Mouse (Mus musculus) adipocyte (in vitro differentiated cells): ENCODE results near the gene Gm5617.
A peak's percentile ranks its signal among the peaks of the same experiment; 100 is the strongest.
"Not testable (repeated sequence)": the region's sequence is repeated elsewhere in the genome, so short reads cannot be mapped to it uniquely, and the experiment has no call there.

Source experiments
- DNase-seq: peaks from one replicate; pipeline ENCODE4 v3.0.0-alpha.2; 2016; ENCODE audit warnings: low spot score

The Gm5617 gene

DNA sequence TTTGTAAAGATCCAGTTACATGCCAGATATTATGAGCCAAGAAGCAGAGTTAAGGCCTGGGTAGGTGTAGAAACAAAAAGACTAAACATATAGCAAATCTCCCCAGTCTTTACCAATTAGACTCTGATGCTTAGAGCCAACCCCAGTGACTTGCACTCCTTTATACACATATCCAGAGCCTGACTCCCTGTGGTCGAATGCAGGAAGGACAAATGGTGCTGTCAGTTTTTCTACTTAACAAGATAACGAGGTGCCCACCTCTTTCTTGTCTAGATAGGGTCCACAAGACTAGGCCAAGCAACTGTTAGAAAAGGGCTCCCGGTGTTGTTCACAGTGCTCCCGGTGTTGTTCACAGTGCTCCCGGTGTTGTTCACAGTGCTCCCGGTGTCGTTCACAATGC, 6.0 kb downstream of the Gm5617 start:
- no peak for DNase-seq

DNA sequence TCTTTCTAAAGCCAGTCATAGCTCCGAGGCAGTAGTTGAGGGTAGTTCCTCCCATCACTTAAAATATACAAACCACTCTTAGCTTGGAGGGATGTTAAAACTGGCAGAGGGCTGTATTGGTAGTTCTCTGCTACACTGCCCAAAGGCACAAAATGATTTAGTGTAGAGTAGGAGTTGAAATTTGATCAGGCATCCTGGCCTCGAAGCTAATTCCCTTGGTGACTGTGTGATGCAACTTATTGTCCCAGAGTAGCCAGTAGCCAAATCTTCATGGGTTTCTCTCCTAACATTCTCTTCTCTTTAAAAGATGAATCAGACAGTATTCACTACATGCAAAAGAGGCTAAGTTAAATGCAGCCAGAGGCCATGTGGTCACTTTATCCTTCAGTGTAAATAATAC, 7.8 kb downstream of the Gm5617 start:
- DNase-seq, result peak; percentile 76

DNA sequence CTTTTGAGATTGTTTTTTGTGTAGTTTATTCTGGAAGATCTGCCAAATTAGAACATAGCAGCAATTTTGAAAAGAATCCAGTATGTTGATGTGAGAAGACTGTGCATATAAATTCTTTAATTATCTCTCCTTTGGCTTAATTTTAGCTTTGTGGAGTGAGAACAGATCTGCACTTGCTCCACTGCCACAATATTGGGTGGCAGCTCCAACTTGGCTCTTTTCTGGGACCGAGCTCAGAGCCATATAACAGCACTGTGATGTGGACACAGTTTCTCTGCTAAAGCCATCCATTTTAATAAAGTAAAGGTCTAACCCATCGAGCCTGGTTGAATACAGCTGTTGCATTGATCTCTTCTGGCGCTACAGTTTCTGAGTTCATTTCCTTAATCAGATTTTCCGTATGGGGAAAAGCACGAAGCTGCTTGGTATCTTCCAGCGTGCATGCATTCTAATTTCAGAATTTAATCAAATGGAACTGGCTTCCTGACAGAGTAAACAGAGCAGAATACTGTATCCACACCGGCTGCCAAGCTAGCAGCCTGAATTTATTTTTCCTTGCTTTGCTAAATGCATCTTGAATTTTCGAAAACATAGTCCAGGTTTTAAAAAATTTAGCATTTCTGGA, 9.6 kb downstream of the Gm5617 start:
- peak; percentile 40 for DNase-seq

DNA sequence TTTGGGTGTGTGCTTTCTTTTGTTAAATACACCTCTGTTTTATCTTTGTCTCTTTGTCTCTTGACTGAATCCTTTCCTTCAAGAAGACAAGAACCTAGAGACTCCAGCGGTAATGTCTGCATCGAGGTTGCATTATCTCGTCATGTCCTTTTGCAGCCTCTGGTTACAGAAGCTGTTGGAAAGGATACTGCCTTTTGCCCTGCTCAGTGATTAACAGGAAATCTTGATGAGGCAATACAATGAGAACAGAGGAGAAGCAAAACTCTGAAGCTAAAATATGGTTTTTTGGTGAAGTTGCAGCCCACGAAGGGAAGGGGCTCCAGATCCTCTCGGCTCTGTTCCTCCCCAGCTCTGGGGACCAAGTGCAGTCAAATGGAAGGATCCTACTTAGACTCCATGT, 14.9 kb downstream of the Gm5617 start:
- peak; percentile 47 for DNase-seq

DNA sequence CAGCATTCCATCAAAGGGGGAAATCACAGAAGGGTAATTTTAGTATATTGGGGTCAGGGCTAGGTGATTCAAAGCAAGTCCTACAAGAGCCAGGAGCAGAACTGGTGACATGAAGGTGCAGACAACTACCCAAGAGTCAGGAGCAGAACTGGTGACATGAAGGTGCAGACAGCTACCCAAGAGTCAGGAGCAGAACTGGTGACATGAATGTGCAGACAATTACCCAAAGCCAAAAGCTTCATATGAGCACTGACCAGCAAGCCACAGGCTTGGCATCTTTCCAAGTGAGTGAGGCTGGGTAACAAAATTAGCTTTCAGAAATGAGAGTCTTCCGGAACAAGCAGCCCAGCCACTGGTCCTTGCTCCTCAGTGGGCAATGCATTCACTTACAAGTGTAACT, 20.1 kb downstream of the Gm5617 start:
- peak; percentile 56 for DNase-seq

DNA sequence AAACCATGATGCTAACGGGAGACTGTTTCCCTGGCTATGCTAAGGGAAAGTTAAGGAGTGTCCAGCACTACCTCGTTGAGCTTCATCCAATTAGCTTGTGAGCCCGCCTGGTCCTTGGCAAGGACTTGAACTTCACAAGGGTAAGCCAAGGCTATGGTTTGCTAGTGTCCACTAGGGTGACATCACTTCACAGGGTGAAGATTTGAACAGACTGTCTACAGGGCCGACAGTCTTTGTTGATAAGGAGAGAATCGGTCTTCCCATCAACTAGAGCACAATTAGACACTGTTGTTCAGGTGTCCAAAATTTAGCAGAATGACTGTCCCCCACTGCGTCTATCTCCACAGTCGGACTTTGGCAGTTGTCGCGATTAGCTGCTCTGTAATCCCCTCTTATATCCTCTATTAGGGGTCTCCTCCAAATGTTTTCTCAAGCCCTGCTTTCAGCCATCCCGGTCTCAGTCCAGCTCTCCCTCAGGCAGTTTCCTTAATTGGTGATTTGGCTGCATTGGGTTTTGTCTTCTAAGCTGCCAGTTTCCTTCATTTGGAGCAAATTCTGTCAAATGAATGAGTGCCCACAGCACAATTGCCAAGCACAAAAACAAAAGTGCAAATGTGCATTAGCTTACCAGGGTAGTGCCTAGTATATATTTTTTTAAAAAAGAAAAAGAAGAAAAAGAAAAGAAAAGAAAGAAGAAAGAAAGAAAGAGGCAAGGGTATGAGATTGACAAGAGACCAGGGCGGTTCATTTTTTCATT, 21.6 kb downstream of the Gm5617 start:
- no peak for DNase-seq

DNA sequence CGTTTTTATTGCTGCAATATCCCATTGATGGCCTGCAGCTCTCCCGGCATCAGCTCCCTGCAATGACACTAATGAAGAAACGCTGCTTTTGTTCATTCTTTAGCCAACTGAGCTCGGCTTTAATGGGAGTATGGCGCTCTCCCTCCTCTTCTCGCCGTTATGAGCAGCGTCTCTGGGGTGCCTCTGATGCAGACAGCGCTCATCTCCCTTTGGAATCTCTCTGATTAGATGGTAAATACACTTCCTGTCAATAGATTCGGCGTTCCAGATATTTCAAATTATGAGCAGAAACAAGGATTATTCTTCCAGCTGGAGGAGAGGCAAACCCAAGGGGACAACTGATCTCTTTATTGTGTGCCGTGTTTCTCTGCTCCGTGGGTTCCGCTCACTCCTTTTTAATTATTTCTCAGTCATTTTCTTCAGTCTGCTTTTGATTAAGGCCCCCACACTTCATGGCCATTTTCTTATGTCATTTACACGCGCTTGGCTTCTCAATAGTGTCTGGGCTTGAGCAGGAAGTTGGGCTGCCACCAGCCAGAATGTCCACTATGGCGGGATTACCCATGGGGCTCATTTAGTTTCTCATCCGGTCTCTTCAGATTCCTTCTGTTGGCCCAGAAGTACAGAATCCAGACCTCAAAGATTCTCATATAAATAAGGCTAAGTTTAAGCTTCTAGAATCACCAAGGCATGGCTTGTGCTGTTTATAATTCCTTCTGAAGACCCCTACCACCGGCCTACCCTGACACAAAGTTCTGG, 22.3 kb downstream of the Gm5617 start:
- DNase-seq, result no peak

DNA sequence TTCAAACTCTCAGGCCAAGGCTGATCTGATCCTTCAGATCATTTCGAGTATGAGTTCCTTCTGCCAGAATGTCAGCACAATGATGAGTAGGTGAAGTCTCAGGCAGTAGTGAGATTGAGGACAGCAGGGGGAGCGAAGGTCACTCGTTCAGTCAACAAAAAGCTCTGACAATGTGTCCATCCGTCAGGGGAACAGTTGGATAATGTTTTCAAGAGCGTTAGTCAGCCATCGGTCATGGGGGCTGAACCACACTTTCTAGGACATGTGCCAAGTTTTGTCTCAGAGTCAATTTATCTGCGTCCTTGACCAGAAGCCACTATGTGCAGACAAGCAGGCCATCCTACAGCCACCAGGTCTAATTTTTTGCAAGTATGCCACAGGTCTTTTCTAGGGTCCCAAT, 25.2 kb downstream of the Gm5617 start:
- DNase-seq, result not testable (repeated sequence)

DNA sequence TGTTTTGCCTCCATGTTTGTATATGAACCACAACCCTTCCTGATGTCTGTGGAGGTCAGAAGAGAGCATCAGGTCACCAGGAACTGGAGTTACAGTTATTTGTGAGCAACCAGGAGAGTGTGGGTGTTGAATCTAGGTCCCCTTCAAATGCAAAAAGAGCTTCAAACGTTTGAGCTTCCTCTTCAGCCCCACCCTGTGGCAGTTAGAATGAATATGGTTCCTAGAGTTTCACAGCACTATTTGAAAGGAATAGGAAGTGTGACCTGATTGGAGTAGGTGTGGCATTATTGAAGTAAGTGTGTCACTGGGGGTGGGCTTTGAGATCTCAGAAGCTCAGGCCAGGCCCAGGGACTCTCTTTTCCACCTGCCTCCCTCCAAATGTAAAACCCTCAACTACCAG, 30.3 kb downstream of the Gm5617 start:
- no peak for DNase-seq

DNA sequence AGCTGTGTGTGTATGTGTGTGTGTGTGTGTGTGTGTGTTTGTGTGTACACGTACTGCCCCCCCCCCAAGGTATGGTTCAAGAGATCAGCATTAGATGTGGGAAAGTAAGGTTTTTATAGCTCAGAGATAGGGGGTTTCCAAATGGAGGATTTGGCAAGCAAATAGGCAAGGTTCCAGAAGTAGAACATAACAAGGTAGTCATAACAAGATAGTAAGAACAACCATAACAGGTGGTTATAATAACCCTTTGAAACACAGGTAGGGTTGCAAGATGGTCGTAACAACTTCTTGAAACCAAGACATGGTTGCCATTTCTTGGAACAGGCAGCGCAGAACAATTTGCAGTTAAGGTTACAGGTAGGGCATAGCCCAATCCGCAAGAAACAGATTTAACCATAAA, 31.3 kb downstream of the Gm5617 start:
- DNase-seq, result no peak

DNA sequence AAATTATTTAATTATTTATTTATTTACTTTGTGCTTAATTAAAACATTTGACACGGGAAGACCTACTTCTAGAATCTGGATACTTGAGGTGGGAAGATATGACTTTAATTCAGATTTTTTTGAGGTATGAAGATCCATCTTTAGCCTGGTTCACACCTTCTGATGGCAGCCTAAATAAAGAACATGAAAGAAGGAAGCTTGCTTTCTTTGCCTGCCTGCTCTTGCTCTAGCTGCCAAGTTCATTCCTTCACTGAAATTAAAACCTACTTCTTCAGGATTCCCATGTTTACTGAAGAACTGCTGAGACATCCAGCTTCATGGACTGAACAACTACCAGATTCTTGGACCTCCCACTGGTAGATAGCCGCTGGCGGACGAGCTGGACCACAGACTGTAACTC, 36.1 kb downstream of the Gm5617 start:
- no peak for DNase-seq

DNA sequence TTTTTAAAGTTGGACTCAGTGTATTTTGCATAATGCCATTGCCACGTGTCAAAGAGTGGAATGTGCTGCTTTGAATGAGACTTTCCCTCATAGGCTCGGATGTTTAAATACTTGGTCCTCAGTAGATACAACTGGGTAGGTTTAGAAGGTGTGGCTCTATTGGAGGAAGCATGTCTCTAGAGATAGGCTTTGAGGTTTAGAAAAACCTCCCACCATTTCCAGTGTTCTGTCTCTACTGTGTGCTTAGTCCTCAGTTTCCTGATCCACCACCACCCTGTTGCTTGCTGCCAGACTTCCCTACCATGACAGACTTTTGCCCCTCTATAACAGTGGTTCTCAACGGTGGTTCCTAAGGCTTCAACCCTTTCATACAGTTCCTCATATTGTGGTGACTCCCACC, 37.0 kb downstream of the Gm5617 start:
- no peak for DNase-seq

DNA sequence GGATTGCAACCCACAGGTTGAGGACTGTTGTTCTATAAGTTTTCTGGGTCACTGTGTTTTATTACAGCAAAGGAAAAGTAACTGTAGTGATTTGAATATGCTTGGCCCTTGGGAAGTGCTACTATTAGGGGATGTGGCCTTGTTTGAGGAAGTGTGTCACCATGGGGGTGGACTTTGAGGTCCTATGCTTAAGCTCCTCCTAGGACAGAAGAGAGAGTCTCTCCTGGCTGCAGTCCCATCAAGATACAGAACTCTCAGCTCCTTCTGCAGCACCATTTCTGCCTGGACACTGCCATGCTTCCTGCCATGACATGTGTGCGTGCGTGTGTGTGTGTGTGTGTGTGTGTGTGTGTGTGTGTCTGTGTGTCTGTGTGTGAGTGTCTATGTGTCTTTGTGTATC, 37.5 kb downstream of the Gm5617 start:
- no peak for DNase-seq

DNA sequence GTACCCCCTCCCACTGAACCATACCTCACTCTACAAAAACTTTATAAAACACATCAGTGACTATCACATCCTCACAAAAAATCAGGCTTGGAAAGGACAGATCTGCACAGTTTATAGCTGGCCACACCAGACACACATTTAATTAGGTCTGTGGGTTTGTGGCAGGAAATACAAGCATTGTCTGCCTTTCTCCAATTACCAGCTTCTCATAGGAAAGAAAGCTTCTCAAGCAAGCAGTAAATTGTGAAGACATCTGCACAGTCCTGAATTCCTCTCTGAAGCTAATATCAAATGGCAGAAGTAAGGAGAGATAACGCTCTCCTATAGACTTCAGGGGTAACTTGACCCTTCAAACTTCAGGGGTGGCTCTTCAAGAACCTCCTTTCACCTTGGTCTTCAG, 41.2 kb downstream of the Gm5617 start:
- no peak for DNase-seq

DNA sequence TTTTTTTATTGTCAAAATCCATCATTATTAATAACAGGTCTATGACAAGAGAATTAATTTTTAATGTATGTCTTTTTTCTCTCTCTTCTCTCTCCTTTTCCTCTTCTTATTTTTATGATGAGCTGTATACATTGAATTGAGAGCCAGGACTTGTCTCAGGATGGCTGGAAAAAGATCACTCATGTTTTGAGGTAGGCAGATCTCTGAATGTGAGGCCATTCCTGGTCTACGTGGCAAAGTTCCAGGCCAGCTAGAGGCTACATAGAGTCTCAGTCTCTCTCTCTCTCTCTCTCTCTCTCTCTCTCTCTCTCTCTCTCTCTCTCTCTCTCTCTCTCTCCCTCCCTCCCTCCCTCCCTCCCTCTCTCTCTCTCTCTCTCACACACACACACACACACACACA, 42.4 kb downstream of the Gm5617 start:
- not testable (repeated sequence) for DNase-seq

DNA sequence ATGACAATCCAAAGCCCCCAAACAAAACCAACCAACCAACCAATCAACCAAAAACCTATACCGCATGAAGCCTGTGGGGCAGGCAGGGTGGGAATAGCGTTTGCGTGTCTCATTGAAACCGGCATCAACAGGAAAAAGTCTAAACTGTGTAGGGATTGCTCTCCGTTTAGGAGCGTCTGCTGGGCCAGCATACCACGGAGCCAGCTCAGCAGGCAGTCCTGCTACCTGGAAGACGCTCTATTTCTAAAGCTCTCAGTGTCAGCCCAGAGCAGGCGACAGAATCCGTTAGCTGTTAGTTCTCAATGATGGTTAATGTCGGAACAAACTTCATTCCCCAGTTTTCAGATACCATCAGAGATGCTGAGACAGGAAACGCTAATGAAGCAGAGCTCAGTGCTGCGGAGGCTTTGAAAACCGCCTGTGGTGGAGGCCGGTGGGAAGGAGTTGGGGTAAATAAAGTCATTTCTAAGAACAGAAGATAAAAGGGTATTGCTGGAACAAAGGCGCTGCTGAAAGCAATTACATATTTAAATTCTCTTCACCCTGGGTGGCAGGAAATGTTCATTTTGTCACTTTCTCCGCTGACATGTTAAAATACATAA, 42.9 kb downstream of the Gm5617 start:
- no peak for DNase-seq

DNA sequence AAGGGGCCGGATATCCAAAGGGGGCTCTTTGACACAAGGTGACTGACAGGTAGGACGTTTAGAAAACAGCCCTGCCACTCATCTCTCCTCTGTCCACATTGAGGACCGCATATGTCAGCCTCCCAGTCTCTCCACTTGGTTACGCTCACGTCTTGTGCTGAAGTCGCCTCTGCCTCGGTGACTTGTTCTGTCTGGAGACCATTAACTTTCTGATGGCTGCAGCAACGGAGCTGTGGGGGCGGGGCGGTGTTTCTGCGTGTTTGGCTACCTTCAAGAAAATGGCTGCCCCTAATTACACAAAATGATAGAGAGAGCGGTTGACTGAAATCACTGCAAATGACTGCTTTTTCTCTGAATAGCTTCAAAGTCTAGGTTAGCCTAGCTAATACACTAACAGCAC, 43.4 kb downstream of the Gm5617 start:
- DNase-seq, result no peak
